Mouse (Mus musculus): ENCODE data around the gene Atl1.

Atl1 gene

GRCm38 (mm10) chr12:69885170-69885923, 7.1 kb upstream of the Atl1 start:
- no peak for DNase-seq

- peak; percentile 49 to 71 for DNase-seq
Observed at GRCm38 (mm10) chr12:69887776-69888175, 4.6 kb upstream of the Atl1 start.

- no peak for DNase-seq
Observed at GRCm38 (mm10) chr12:69888345-69888744, 4.1 kb upstream of the Atl1 start.

- DNase-seq, result no peak
Observed at GRCm38 (mm10) chr12:69890051-69890450, 2.4 kb upstream of the Atl1 start.

- DNase-seq, result peak in 1 of 2 experiments; percentile 36
Observed at GRCm38 (mm10) chr12:69890476-69890875, 1.9 kb upstream of the Atl1 start.

- DNase-seq, result no peak
Observed at GRCm38 (mm10) chr12:69891721-69892120, 693 bp upstream of the Atl1 start.

GRCm38 (mm10) chr12:69893927-69894326, 1.5 kb downstream of the Atl1 start:
- no peak for DNase-seq

GRCm38 (mm10) chr12:69895046-69895445, 2.6 kb downstream of the Atl1 start:
- no peak for DNase-seq

GRCm38 (mm10) chr12:69898119-69898518, 5.7 kb downstream of the Atl1 start:
- DNase-seq, result no peak

GRCm38 (mm10) chr12:69904991-69905390, 12.6 kb downstream of the Atl1 start:
- no peak for DNase-seq

- DNase-seq, result no peak
Observed at GRCm38 (mm10) chr12:69907667-69908510, 15.5 kb downstream of the Atl1 start.

GRCm38 (mm10) chr12:69908511-69908900, 16.1 kb downstream of the Atl1 start:
- no peak for DNase-seq

GRCm38 (mm10) chr12:69911906-69912305, 19.5 kb downstream of the Atl1 start:
- no peak for DNase-seq

- DNase-seq, result no peak
Observed at GRCm38 (mm10) chr12:69912737-69913136, 20.3 kb downstream of the Atl1 start.

- no peak for DNase-seq
Observed at GRCm38 (mm10) chr12:69917870-69918269, 25.5 kb downstream of the Atl1 start.

GRCm38 (mm10) chr12:69922099-69922498, 29.7 kb downstream of the Atl1 start:
- no peak for DNase-seq

GRCm38 (mm10) chr12:69923128-69923527, 30.7 kb downstream of the Atl1 start:
- no peak for DNase-seq

GRCm38 (mm10) chr12:69923603-69924002, 31.2 kb downstream of the Atl1 start:
- no peak for DNase-seq

GRCm38 (mm10) chr12:69924012-69924411, 31.6 kb downstream of the Atl1 start:
- peak in 1 of 2 experiments; percentile 32 for DNase-seq

- no peak for DNase-seq
Observed at GRCm38 (mm10) chr12:69926716-69927115, 34.3 kb downstream of the Atl1 start.

GRCm38 (mm10) chr12:69937731-69938130, 45.3 kb downstream of the Atl1 start:
- DNase-seq, result no peak

GRCm38 (mm10) chr12:69939291-69939690, 46.9 kb downstream of the Atl1 start:
- no peak for DNase-seq

GRCm38 (mm10) chr12:69941655-69942329, 49.4 kb downstream of the Atl1 start:
- DNase-seq, result no peak

All from lung, adult 18-20 months (tissue).